Mouse (Mus musculus) bone marrow, adult 2 months (tissue): ENCODE results near the gene Hid1.

Experiments
- CTCF ChIP-seq: fragments of 200-500 bp; IDR thresholded peaks from 2 replicates; pipeline ENCODE4 v1.5.1; 2011; ENCODE audit warnings: low read length, control low read depth; ENCODE audit not compliant: control insufficient read depth, insufficient read depth
- POLR2A ChIP-seq: fragments of 200-500 bp; IDR thresholded peaks from 2 replicates; pipeline ENCODE4 v1.6.1; 2011; ENCODE audit warnings: low read depth, mild to moderate bottlenecking, control low read depth, low read length, borderline replicate concordance; ENCODE audit not compliant: control insufficient read depth

DNA sequence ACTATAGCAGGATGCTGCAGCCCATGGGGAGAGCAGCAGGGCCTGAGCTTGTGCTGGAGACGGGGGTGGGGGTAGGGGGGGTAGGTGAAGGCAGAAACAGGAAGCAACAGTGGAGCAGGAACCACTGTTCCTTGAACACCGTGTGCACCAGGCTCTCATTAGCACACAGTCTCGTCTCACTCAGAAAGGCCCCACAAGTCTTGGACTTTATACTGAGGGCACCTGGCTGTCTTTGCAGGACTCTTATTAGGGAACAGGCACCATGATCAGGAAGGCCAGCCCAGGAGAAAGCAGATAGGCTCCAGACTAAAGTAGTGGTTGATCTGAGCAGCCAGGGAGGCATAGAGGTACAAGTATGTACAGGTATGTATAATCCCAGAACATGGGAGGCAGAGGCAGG is 30.2 kb downstream of the Hid1 start:
- TF ChIP-seq POLR2A (no peak), CTCF (no peak)
